Mouse (Mus musculus) left cerebral cortex, adult 11 months (tissue): ENCODE measurements around the gene Kitl.

Source experiments
- DNase-seq: peaks from one replicate; pipeline ENCODE4 v3.0.0; 2022; ENCODE audit warnings: low spot score

Gene Kitl

GRCm38 (mm10) chr10:100015370-100016325 is at the start of gene Kitl:
Gene Kitl, plus strand, starts transcription at chr10:100015630.
- DNase-seq: no peak

GRCm38 (mm10) chr10:99972866-99973265 is 42.6 kb upstream of the Kitl start:
- DNase-seq: no peak

- DNase-seq: no peak
Observed at GRCm38 (mm10) chr10:99980096-99980495, 35.3 kb upstream of the Kitl start.

GRCm38 (mm10) chr10:99980916-99981315 is 34.5 kb upstream of the Kitl start:
- no peak for DNase-seq

GRCm38 (mm10) chr10:99981887-99982286 is 33.5 kb upstream of the Kitl start:
- DNase-seq: no peak

GRCm38 (mm10) chr10:99986745-99987144 is 28.7 kb upstream of the Kitl start:
- no peak for DNase-seq

- DNase-seq: no peak
Observed at GRCm38 (mm10) chr10:99989758-99990157, 25.7 kb upstream of the Kitl start.

GRCm38 (mm10) chr10:99992121-99992520 is 23.3 kb upstream of the Kitl start:
- DNase-seq: no peak

GRCm38 (mm10) chr10:100001452-100001851 is 14.0 kb upstream of the Kitl start:
- DNase-seq: no peak

- no peak for DNase-seq
Observed at GRCm38 (mm10) chr10:100003797-100004196, 11.6 kb upstream of the Kitl start.

- DNase-seq: no peak
Observed at GRCm38 (mm10) chr10:100009681-100010080, 5.7 kb upstream of the Kitl start.

GRCm38 (mm10) chr10:100010291-100010690 is 5.1 kb upstream of the Kitl start:
- no peak for DNase-seq

GRCm38 (mm10) chr10:100014096-100014495 is 1.3 kb upstream of the Kitl start:
- no peak for DNase-seq

- DNase-seq: peak; percentile 67
Observed at GRCm38 (mm10) chr10:100016326-100016709, 888 bp downstream of the Kitl start.

GRCm38 (mm10) chr10:100016941-100017770 is 1.7 kb downstream of the Kitl start:
- DNase-seq: no peak

GRCm38 (mm10) chr10:100017771-100018070 is 2.3 kb downstream of the Kitl start:
- no peak for DNase-seq

- DNase-seq: no peak
Observed at GRCm38 (mm10) chr10:100018493-100018892, 3.1 kb downstream of the Kitl start.

- DNase-seq: no peak
Observed at GRCm38 (mm10) chr10:100019246-100020195, 4.1 kb downstream of the Kitl start.

GRCm38 (mm10) chr10:100022090-100022834 is 6.8 kb downstream of the Kitl start:
- DNase-seq: no peak

- no peak for DNase-seq
Observed at GRCm38 (mm10) chr10:100022835-100023093, 7.3 kb downstream of the Kitl start.

GRCm38 (mm10) chr10:100025665-100026064 is 10.2 kb downstream of the Kitl start:
- no peak for DNase-seq
